Mouse (Mus musculus): ENCODE measurements around the gene Zfp667. TPM values are rescaled to one million over a fixed set of nuclear protein-coding genes. Genes with fewer than 3 reads are reported as not detected.
"Not testable (repeated sequence)": the region's sequence is repeated elsewhere in the genome, so short reads cannot be mapped to it uniquely, and the experiment has no call there.

Gene Zfp667
- 10 to 100 TPM; 17.0 to 19.5 TPM for total RNA-seq (2021)
- long read RNA-seq, transcript Zfp667-201 (5 exons, 3,672 nt), result major isoform, 19 of 27 reads
- long read RNA-seq, partial matches to known transcripts, result 2 of 27 reads
- long read RNA-seq, other reads (novel, unspliced or antisense), result 5 of 27 reads

- peak; percentile 97 to 99 for DNase-seq (ENCODE audit: low spot score in 2 of 2)
These were observed at the start of gene Zfp667 for GRCm38 (mm10) chr7:6285842-6286705. Gene Zfp667, plus strand, starts transcription at chr7:6286579.

DNA sequence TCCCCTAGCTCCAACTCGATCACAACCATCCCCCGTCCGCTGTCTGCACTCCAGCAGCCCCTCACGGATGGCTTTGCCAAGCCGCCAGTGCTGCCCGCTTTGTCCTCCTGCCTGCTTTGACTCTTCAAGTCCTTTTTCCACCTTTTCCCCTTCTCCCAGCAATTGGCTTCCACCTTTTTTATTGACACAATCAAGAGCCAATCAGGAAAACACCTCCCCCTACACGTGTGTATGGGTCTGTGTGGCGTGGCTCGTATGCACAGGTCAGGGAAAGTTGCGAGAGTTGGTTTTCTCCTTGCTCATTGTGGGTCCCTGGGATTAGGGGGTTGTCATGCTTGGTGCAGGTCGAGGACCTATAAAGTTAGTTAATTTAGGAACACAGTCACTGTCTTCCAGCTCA lies 46.6 kb upstream of the Zfp667 start:
- DNase-seq (ENCODE audit: low spot score in 2 of 2), result peak in 1 of 2 experiments; percentile 14

DNA sequence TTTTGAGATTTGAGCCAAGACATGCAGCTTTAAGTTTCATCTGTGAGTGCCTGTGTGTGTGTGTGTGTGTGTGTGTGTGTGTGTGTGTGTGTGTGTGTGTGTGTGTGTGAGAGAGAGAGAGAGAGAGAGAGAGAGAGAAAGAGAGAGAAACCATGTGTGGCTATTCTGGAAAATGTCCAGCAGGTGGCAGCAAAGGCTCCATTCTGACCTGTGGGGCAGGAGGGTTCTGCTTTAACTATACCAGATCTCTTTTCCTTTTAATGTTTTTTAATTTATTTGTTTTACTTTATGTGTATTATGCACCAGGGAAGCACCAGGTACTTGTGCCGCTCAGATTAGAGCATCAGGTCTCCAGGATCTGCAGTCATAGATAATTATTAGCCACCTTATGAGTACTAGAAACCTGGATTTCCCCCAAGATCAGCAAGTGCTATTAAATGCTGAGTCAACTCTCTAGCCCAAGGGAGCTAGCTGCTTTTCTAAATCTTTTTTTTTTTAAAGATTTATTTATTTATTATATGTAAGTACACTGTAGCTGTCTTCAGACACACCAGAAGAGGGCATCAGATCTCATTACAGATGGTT lies 45.4 kb upstream of the Zfp667 start:
- DNase-seq (ENCODE audit: low spot score in 2 of 2), result peak in 1 of 2 experiments; percentile 47

DNA sequence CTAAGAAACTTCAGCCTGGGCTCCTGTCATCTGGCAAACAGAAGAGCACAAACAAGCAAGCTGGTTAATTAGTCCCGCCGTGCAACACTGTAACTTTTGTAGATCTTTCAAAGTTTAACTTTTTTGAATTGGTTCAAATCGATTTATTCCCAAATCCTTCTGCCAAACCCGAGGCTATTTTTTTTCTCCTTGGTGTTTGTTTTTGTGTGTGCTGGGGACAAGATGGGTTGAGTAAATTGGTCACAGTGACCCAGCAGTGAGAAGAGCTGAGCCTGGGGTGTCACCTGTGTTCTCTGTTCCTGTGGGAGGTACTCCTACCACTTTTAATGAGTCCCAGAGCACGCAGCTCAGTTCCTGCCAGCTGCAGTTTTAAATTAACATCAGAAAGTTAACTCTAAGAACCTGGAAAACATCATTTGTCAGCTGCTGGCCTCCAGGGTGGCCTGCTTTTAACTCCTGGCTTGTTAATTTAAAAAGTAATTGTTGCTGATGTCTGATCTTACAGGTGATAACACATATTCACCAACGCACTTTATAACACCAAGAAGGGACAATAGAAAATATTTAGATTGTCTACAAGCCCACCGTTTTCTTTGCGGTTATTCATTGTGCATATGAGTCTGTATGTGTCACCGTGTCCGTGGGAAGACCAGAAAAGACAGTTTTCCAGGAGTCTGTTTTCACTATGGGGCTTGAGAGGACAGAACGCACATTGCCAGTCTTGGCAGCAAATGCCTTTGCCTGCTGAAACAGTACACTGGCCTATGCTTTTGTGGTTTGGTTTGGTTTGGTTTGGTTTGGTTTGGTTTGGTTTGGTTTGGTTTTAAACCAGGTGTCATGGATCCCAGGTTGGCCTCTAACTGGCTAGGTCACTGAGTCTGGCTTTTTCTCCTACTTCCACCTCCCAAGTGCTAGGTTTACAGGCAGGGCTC lies 41.8 kb upstream of the Zfp667 start:
- no peak for DNase-seq (ENCODE audit: low spot score in 2 of 2)

DNA sequence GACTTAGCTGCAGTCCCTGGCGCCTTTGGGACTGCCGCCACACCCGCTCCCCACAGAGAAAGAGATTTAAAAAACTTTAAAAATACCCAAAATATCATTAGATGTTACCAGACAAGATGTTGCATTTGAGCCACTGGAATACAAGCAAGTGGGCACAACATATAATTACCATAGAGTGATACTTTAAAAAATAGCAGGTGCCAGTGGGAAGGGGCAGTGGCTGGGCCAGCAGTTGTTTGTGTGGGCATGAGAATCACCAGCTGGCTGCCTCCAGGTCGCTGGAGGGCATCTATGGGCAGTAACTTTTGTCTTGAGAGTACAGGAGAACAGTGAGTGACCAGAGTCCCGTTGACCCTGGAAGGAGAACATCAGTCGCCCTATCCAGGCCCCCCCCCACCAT lies 34.0 kb upstream of the Zfp667 start, which contains the start of gene Epp13:
Gene Epp13 (plus strand): TSS at position 301 of the 400 bp plus-strand sequence.
- DNase-seq (ENCODE audit: low spot score in 2 of 2), result no peak

DNA sequence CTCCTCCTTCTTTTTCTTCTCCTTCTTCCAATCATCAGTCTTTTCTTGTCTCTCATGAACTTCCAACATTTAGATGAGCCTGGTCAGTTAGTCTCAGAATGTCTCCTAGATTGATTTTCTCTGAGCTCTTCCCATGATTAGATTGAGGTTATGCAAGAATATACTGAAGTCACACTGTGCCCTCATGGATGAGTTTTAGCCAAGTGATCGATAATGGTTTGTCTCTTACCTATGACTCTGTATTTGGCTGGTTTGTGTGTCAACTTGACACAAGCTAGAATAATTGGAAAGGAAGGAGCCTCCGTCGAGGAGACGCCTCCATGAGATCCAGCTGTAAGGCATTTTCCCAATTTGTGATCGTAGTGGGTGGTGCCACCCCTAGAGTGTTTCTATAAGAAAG lies 31.9 kb upstream of the Zfp667 start:
- no peak for DNase-seq (ENCODE audit: low spot score in 2 of 2)

GRCm38 (mm10) chr7:6257386-6257785 lies 29.0 kb upstream of the Zfp667 start:
- DNase-seq (ENCODE audit: low spot score in 2 of 2), result no peak

DNA sequence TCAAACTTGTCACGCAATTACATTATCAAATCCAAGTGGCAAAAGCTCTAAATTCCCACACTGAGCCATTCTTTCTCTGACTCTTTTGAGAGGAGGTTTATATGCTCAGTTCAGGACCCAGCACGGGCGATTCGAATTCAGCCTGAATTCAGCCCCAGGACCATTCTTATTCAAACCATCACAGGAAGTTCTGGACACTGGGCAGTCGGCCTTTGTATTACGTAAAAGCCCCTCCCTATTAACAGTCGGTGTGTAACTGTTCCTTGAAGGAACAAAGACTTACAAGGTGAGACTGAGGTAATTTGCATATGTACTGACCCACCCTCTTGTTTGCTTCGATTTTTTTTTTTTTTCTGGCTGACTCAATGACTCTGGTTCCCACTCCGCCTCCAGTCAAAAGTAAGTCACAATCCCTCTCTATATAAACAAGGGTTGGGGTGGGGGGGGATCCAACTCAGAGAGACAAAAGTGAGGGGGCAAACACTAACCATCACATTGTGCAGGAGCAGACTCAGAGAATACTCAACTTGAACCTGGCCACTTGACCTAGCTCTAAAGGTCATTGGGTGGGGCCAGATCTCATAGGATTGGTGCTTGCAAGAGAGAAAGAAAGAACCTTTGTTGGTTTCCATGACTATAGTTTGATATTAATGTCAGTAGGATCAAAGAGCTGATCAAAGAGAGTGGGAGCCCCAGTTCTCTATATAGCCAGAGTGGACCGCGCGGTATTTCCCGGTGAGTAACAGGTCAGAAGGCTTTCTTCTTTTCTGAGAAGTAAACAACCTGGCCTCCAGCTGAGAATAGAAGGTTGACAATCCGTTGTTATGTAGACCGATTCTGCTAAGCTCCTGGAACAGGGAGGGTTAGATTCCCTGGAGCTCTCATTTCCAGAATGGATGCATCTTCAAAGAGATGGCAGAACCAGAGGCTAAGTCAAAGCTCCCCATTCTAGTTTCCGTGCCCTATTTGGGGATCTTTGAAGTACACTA lies 27.9 kb upstream of the Zfp667 start:
- no peak for DNase-seq (ENCODE audit: low spot score in 2 of 2)

DNA sequence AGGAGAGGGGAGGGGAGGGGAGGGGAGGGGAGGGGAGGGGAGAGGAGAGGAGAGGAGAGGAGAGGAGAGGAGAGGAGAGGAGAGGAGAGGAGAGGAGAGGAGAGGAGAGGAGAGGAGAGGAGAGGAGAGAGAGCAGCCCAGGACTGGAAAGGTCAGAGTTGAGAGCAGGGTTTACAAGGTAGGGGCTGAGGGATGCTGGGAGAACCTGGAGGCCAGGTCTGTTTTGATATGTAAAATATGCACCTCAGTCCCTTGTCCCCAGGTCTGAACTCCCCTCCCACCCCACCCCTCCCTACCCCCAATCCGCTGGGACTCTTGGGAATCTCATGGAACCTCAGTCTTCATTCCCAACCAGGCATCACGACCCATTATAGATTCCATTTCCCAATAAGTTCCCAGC lies 26.4 kb upstream of the Zfp667 start:
- DNase-seq (ENCODE audit: low spot score in 2 of 2), result not testable (repeated sequence)

DNA sequence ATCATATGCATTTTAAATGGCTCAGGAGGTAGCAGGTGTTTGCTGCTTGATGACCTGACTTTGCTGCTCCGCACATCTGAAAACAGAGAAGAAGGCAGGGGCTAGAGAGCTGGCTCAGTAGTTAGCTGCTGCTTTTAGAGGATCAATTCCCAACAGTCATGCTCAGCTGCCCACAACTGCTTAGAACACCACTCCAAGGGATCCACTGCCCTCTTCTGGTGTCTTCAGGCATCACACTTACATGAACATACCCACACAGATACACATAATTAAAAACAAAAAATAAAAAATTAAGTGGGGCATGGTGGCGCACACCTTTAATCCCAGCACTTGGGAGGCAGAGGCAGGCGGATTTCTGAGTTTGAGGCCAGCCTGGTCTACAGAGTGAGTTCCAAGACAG lies 24.3 kb upstream of the Zfp667 start:
- DNase-seq (ENCODE audit: low spot score in 2 of 2), result no peak

DNA sequence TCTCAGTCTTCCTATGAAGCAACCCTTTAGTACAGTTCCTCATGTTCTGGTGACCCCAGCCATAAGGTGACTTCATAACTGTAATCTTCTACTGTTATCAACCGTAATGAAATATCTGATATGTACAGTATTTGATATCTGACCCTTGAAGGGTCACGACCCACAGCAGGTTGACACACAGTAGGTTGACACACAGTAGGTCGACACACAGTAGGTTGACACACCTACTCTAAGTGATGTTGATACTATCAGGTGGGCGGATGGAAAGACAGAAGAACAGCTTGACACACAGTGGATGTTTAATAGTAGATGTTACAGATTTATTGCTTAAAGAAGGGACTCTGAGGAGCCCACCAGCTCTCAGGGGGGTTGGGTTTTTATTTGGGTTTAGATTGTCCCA lies 23.4 kb upstream of the Zfp667 start:
- DNase-seq (ENCODE audit: low spot score in 2 of 2), result no peak

DNA sequence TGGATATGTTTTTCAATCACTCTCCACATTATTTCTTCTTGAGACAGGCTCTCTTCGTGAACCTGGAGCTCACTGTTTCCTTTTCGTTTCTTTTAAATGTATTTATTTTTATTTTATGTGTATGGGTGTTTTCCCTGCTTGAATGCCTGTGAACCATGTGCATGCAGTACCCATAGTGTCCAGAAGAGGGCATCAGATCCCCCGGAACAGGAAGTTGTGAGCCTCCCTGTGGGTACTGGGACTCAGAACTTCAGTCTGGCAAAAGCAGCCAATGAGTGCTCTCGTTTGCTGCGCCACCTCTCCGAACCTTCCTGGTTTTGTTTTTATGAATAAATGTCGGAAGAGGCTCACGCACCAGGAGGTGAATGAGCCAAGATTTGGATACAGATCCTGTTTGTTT lies 20.7 kb upstream of the Zfp667 start:
- no peak for DNase-seq (ENCODE audit: low spot score in 2 of 2)

GRCm38 (mm10) chr7:6277906-6278305 lies 8.5 kb upstream of the Zfp667 start:
- DNase-seq (ENCODE audit: low spot score in 2 of 2), result no peak

- peak; percentile 68 to 90 for DNase-seq (ENCODE audit: low spot score in 2 of 2)
These were observed 3.6 kb upstream of the Zfp667 start for GRCm38 (mm10) chr7:6282749-6283148.

- peak; percentile 80 to 90 for DNase-seq (ENCODE audit: low spot score in 2 of 2)
These were observed 2.8 kb upstream of the Zfp667 start for GRCm38 (mm10) chr7:6283451-6284075.

GRCm38 (mm10) chr7:6284442-6285012 lies 1.9 kb upstream of the Zfp667 start:
- no peak for DNase-seq (ENCODE audit: low spot score in 2 of 2)

DNA sequence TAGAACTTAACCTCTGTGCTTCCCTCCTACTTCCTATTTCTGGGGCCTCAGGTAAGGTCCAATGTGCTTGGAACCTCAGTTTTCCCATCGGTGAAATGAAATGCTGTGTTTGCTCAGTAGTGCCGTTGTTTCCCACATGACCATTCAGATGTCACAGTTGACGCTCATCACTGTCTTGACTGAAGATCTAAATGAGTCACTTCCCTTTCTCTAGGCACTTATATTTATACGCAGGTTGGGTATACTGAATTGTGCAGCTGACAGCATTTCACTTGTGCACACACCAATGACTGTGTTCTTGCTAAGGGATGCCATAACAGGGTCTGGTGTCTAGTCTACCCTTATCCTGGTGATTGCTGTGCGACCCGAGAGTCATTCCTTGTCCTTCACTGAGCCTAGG lies 1.0 kb upstream of the Zfp667 start:
- DNase-seq (ENCODE audit: low spot score in 2 of 2), result peak in 1 of 2 experiments; percentile 13

DNA sequence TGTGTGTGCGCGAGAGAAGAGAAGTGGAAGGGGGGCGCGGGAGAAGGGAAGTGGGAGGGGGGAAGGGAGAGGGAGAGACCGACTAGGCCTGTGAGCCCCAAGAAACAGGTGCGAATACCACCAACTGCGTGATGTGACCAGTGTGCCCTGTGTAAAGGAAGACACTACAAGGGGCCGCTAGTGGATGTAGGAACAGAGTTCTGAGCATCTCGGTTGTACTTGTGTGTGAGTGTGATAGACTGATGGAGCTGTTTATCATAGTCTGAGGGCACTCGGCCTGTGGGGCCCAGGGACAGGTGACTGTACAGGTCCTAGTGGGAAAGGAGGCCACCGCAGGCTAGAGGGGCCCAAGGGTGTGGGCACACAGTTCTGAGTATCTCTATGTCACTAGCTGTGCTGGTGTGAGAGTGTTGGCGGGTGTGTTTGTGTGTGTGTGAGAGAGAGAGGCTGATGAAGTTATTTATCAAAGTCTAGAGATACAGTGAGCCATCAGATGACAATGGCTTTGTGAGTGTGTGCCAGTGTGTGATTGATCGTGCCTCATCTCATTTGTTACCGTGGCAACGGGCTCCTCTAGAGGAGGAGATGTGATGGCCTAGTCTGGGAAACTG lies 647 bp downstream of the Zfp667 start:
- peak; percentile 39 to 78 for DNase-seq (ENCODE audit: low spot score in 2 of 2)

DNA sequence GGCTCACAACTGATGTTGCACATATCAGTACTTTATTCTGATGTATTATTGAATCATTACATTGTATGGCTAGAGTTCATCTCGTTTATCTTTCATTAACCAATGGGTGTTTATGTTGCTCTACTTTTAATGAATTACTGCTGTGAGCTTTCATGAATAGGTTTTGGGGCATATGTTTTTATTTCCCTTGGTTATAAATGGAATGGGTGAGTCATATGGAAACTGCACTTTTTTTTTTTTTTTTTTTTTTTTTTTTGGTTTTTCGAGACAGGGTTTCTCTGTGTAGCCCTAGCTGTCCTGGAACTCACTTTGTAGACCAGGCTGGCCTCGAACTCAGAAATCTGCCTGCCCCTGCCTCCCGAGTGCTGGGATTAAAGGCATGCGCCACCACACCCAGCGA lies 4.7 kb downstream of the Zfp667 start:
- not testable (repeated sequence) for DNase-seq (ENCODE audit: low spot score in 2 of 2)
